ENCODE assay signal across 18 mouse cellular contexts in genomic region chr10:53402293-53402692, GRCm38 (mm10).
"Had no signal": no experiment of that assay in that cellular context is flagged by ENCODE, and none has a peak within 500 bp of the region (broad histone marks: within the 10 kb centered on the region; RNA-seq: fewer than 3 reads in every experiment).

No protein-coding gene starts in this region.

- H3K4me3 ChIP-seq: liver, embryonic 12.5 days; midbrain, embryonic 10.5 days; midbrain, embryonic 12.5 days; myocyte; neural tube, embryonic 13.5 days; neural tube, embryonic 15.5 days had no signal

- H3K9me3 ChIP-seq: liver, embryonic 12.5 days; midbrain, embryonic 10.5 days; neural tube, embryonic 13.5 days; neural tube, embryonic 15.5 days had no signal

- ATAC-seq: liver, embryonic 12.5 days; midbrain, embryonic 16.5 days had no signal

- H3K27me3 ChIP-seq: liver, embryonic 12.5 days; midbrain, embryonic 12.5 days; neural tube, embryonic 13.5 days; neural tube, embryonic 15.5 days had no signal

- DNase-seq: lung, adult 18-20 months; lung, embryonic 14.5 days; lung, postnatal 10 days; lung, postnatal 36 days; midbrain, embryonic 14.5 days; retina, postnatal 1 day; right cerebral cortex, adult 18-20 months; right cerebral cortex, postnatal 14 days; thymus, adult 2 months; thymus, postnatal 25 days; thymus, postnatal 4 days had no signal

- H3K36me3 ChIP-seq: liver, embryonic 12.5 days; midbrain, embryonic 10.5 days; midbrain, embryonic 12.5 days; neural tube, embryonic 13.5 days; neural tube, embryonic 15.5 days had no signal
